Mouse (Mus musculus) G1E-ER4 (cell line): Measurements from ENCODE around the gene Zfp78. TPM values are rescaled to one million over a fixed set of nuclear protein-coding genes. Genes with fewer than 3 reads are reported as not detected.

ENCODE experiments used
- GATA1 ChIP-seq: IDR thresholded peaks from one replicate; pipeline ENCODE4 v1.8.0; 2012; ENCODE audit warnings: low read length, inconsistent platforms
- polyA plus RNA-seq: library from polyadenylated mRNA; stranded (reverse); fragments of >175 nt; gene quantifications from 2 replicates; pipeline ENCODE4 v1.2.3, GENCODE M21; 2012

Zfp78 gene
- polyA plus RNA-seq, 1 experiment: 0.02 TPM

- no peak for TF ChIP-seq GATA1
Observed at GRCm38 (mm10) chr7:6372993-6373392, 9.9 kb downstream of the Zfp78 start.

- TF ChIP-seq GATA1: no peak
Observed at GRCm38 (mm10) chr7:6378441-6378840, 15.4 kb downstream of the Zfp78 start.

DNA sequence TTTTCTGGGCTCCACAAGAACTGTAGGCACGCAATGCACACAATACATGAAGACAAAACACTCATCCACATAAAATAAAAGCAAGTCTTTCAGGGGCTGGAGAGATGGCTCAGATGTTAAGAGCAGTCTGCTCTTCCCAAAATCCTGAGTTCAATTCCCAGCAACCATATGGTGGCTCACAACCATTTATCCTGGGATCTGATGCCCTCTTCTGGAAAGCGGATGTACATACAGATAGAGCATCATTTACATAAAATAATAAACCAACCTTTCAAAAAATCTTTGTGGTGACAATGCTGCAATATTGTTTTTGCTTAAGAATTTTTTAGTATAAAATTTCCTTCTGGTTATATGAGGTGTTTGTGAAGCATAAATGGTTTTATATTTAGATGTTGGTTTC is 18.4 kb downstream of the Zfp78 start:
- no peak for TF ChIP-seq GATA1

DNA sequence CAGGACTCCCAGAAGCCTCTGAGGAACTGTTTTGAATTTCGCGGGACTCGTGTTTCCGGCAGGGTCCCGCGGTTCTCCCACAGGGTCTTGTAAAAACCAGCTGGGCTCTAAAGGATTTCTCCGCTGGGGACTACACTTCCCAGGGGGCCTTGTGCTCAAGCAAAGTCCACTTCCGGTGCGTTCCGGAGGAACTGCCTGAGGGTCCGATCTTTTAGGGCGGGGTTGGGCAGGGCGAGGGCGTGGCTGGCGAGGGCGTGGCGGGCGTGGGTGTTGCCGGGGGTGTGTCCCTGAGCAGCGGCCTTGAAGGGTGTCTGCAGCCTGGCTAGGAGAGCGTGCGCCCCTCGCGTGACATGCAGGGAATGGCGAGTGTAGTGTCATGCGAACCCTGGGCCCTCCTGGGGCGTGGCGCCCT is 20.0 kb downstream of the Zfp78 start, which contains the start of gene Zfp28:
Zfp28 (plus strand) TSS at position 252 of the 412 bp plus-strand sequence.
- no peak for TF ChIP-seq GATA1

GRCm38 (mm10) chr7:6384011-6384410 is 20.9 kb downstream of the Zfp78 start:
- no peak for TF ChIP-seq GATA1

DNA sequence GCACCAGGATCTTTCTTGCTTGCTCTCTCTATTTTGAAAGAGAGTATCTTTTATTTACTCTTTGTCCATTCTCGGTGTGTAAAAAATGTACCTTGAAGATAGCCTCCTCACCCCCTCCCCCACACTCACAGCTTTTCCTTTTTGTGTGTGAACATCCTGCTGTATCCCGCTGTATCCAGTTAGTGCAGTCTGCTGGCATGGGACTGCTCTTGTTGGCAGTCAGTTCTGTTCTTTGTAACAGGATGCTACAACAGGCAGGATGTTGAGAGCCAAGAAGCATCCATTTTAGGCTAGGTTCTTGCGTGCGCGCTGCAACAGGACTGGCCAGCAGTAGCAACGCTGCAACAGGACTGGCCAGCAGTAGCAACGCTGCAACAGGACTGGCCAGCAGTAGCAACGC is 23.9 kb downstream of the Zfp78 start:
- no peak for TF ChIP-seq GATA1

GRCm38 (mm10) chr7:6388971-6389370 is 25.9 kb downstream of the Zfp78 start:
- no peak for TF ChIP-seq GATA1

DNA sequence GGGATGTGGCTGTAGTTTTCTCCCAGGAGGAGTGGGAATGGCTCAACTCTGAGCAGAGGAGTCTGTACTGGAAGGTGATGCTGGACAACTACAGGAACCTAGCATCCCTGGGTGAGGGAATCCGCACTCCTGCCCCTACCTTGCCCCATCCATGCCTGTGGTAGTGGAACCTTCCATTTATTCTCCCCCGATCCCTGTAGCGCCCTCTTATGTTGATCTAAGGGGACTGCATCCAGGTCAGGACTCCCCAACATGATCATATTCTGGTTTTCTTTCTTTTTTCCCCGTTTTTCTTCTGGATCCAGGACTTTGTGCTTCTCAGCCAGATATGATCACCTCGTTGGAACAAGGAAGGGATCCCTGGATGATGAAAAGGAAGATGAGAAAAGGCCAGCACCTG is 26.4 kb downstream of the Zfp78 start:
- no peak for TF ChIP-seq GATA1

GRCm38 (mm10) chr7:6397996-6398975 is 35.2 kb downstream of the Zfp78 start, which contains the start of gene Smim17:
Gene Smim17 (plus strand): TSS chr7:6398715.
- no peak for TF ChIP-seq GATA1

DNA sequence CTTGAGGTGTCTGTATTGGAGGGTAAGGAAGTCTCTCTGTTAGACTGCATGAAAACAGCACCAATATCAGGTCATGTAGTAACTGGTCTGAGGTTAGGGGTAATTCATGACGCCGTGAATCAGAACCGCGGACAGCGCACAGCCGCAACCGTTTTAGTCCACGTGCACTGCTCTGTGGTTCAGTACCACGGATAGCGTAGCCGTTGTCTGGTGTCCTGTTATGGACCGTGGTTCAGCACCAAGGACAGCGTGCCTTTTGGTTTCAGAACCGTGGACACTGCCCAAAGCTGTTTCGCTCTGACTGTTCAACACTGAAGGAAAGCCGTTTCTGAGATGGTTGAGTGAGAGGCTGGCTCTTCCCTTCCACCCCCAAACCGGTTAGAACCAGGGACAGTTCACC is 47.0 kb downstream of the Zfp78 start, which contains the start of gene Gm20715:
Gm20715 (plus strand) TSS at position 235 of the 400 bp plus-strand sequence.
- no peak for TF ChIP-seq GATA1

- no peak for TF ChIP-seq GATA1
Observed at GRCm38 (mm10) chr7:6414626-6415441, 51.8 kb downstream of the Zfp78 start.

DNA sequence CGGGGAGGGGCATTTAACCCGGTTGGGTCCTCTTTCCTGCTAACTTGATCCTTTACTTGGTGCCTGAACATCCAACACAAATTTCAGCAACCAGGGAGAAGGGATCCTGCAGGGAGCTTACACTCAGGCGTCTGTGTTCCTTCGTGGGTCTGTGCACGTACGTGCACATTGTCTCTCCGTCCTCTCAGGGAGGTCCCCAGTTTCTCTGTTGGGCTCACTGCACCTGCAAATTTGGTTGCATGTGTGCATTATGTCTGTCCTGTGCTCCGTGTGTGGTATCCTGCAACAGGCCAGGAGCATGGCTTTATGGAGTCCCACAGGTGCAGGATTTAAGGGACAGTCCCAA is 52.3 kb downstream of the Zfp78 start:
- TF ChIP-seq GATA1: no peak

DNA sequence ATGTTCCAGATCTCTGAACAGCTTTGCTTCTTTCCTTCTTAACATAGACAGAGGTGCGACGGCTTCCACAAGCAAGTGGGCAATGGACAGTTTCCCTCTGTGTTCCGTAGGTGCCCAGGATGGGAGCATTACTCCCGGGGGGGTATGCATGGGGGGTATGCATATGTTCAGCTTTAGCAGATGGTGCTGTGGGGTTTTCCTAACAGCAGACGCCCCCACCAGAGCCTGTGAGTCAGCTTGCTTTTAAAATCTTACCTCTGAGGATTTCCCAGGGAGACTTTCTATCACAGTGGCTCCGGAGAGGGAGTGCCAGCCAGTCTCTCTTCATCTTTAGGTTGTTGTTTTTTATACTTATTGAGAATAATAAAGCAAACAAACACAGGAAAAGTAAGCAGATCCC is 56.8 kb downstream of the Zfp78 start:
- no peak for TF ChIP-seq GATA1

GRCm38 (mm10) chr7:6429381-6429780 is 66.3 kb downstream of the Zfp78 start:
- TF ChIP-seq GATA1: no peak

GRCm38 (mm10) chr7:6430342-6430741 is 67.3 kb downstream of the Zfp78 start:
- TF ChIP-seq GATA1: no peak

Other genes with a start within 250 kb of the Zfp78 start
- 63.8 and 69.9 TPM in 2 replicates for gene Zfp787, start 207.3 kb upstream of the Zfp78 start, polyA plus RNA-seq
- gene Zfp444, start 191.1 kb upstream of the Zfp78 start, polyA plus RNA-seq: 68.9 and 81.1 TPM in 2 replicates
- gene Galp, start 166.2 kb upstream of the Zfp78 start, polyA plus RNA-seq: not detected in 2 replicates
- not detected in 2 replicates for gene Zscan5b, start 141.0 kb upstream of the Zfp78 start, polyA plus RNA-seq
- not detected in 2 replicates for gene Epp13, start 110.6 kb upstream of the Zfp78 start, polyA plus RNA-seq
- 0.16 and 1.4 TPM in 2 replicates for gene Zfp667, start 76.7 kb upstream of the Zfp78 start, polyA plus RNA-seq
- gene Zfp583, start 32.0 kb upstream of the Zfp78 start, polyA plus RNA-seq: not detected in 2 replicates
- gene Gm3854, start 19.5 kb upstream of the Zfp78 start, polyA plus RNA-seq: not detected in 2 replicates
- 0.64 and 0.66 TPM in 2 replicates for gene Zfp28, start 20.0 kb downstream of the Zfp78 start, polyA plus RNA-seq
- not detected in 2 replicates for gene Smim17, start 35.4 kb downstream of the Zfp78 start, polyA plus RNA-seq
- gene Gm20715, start 47.0 kb downstream of the Zfp78 start, polyA plus RNA-seq: not detected in 2 replicates
- gene Olfr1344, start 75.4 kb downstream of the Zfp78 start, polyA plus RNA-seq: not detected in 2 replicates
- not detected in 2 replicates for gene Olfr1336, start 92.9 kb downstream of the Zfp78 start, polyA plus RNA-seq
- gene Olfr1346, start 103.8 kb downstream of the Zfp78 start, polyA plus RNA-seq: not detected in 2 replicates
- gene Olfr5, start 123.7 kb downstream of the Zfp78 start, polyA plus RNA-seq: not detected in 2 replicates
- not detected in 2 replicates for gene Olfr1347, start 136.5 kb downstream of the Zfp78 start, polyA plus RNA-seq
- not detected in 2 replicates for gene Olfr1348, start 145.5 kb downstream of the Zfp78 start, polyA plus RNA-seq
- gene Olfr1349, start 159.7 kb downstream of the Zfp78 start, polyA plus RNA-seq: not detected in 2 replicates
- gene Olfr1350, start 201.6 kb downstream of the Zfp78 start, polyA plus RNA-seq: not detected in 2 replicates